Mouse (Mus musculus) liver, adult 2 months (tissue): ENCODE measurements around the gene Iqcf3.

Experiments used
- CTCF ChIP-seq: fragments of 200-500 bp; IDR thresholded peaks from 2 replicates; pipeline ENCODE4 v1.5.1; 2011; ENCODE audit warnings: low read depth, low read length, control low read depth
- POLR2A ChIP-seq: fragments of 200-500 bp; IDR thresholded peaks from 2 replicates; pipeline ENCODE4 v1.6.1; 2011; ENCODE audit warnings: low read length, control low read depth; ENCODE audit not compliant: insufficient read depth; ENCODE audit errors: extremely low read depth

- no peak for TF ChIP-seq CTCF
- no peak for TF ChIP-seq POLR2A
Observed at GRCm38 (mm10) chr9:106481676-106482075, 79.8 kb downstream of the Iqcf3 start.
